Mouse (Mus musculus): ENCODE data around the gene Scnn1a.

DNA sequence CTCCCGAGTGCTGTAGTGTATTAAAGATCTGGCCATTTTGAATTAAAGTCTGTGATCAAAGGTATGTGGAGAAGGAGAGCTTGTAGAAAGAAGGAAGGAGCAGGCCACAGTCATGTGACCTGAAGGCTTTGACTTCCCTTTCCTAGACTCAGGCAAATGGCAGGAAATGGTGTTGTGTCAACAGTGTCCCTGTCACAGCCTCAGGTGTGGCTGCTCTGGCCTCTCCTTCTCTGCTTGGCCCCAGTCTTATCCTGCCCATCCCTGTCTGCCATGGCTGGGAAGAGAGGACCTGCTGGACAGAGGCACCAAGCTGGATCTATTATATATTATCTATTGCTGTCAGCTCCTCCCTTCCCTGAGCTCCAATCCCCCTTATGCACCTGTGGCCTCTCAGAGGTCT is 25.2 kb downstream of the Scnn1a start:
- TF ChIP-seq CTCF (IDR thresholded peaks at IDR 0.05; ENCODE audit: low read depth) (no peak), EP300 (IDR thresholded peaks at IDR 0.05; ENCODE audit: low read depth) (no peak)

All from liver, postnatal 0 days (tissue).